Mouse (Mus musculus) CD4-positive, CD25-positive, alpha-beta regulatory T cell, adult 4 months (primary cell): ENCODE measurements around the gene Slco1a5. TPM values are rescaled to one million over a fixed set of nuclear protein-coding genes. Genes with fewer than 3 reads are reported as not detected.
"Not testable (repeated sequence)": the region's sequence is repeated elsewhere in the genome, so short reads cannot be mapped to it uniquely, and the experiment has no call there.

Experiments
- ATAC-seq: one replicate; pipeline ENCODE4 v1.8.0; 2017
- polyA plus RNA-seq, 2 experiments: library from polyadenylated mRNA; unstranded; fragments of 100-300 nt; shearing (Covaris generic); gene quantifications; one replicate each; pipeline ENCODE4 v1.2.1; 2017

The Slco1a5 gene
- polyA plus RNA-seq, 2 experiments from 2014 or later = not detected

DNA sequence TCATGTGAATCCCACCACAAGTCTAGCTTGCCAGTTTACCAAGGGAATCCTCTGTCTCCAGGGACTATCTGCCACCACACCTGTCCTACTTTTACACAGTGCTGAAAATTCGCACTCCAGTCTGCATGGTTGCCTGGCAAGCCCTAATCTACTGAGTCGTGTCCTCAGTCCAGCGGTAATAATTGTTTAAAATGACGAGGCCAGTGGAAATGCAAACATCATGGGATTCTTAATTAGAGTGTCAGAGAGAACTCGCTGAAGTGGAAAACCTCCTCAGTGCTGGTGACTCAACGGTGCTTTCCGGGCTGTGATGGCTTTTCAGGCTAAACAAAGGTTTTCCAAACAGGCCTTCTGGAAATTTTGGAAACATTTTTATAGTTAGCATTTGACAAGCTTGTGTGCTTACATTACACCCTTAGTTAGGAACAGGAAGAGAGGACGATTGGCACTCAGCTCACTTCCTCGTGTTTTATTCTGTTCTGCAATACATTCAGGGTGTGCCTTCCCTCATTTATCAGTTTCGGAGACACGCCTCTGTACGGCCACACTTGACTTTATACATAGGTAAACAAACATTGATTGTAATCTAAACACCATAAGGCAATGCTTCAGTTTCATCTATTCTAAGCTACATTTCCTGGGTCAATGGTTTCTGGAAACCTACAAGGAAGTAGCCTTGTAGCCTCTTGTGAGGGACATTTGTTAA is 33.2 kb downstream of the Slco1a5 start:
- ATAC-seq = no peak

DNA sequence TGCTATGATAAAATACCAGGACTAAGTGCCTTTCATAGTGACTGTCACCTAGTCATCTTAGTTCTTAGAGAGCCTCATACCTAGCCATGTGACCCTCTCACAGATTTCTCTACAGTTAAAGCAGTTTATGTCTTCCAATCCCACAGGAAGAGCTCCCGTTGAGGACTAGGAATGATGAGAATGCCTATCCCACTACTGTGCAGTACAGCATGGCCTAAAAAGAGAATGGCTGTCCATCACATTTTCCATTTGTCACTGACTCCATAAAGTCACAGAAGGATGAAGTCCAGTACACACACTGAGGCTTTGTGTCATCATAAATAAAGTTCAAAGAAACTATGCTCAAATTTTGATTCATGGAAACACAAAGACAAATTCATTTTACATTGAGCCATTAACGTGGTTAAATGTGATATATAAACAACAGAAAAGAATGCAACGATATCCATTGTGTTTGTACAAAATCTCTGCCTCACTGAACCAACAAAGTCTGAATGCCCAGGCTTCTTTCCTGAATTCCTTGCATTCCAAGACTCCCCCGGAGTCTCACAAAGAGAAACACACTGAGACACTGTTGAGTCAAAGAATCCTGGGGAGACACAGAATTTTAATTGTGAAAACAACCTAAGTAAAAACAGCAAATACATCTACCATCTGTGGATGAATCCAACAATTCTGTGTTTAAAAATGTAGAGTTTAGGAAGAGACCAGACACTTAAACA is 46.9 kb downstream of the Slco1a5 start:
- no peak for ATAC-seq

DNA sequence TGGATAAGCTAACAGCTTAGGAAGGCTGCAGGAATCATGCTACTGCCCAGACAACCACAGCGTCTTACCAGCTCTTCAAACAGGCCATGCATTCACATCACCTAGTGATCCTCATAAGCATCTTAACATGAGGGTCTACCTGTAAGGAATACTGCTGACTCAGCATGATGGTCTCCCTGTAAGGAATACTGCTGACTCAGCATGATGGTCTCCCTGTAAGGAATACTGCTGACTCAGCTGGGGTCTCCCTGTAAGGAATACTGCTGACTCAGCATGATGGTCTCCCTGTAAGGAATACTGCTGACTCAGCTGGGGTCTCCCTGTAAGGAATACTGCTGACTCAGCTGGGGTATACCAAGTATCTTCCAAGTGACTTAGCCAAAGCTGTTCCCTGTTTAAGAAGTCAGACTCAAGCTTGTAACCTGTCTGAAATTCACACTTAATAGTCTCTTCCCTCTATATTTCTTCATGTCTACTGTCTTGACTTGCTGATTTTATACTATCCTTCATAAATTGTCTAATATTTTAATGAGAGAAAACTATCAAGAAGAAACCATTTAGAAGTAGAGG is 72.0 kb downstream of the Slco1a5 start:
- ATAC-seq = not testable (repeated sequence)

DNA sequence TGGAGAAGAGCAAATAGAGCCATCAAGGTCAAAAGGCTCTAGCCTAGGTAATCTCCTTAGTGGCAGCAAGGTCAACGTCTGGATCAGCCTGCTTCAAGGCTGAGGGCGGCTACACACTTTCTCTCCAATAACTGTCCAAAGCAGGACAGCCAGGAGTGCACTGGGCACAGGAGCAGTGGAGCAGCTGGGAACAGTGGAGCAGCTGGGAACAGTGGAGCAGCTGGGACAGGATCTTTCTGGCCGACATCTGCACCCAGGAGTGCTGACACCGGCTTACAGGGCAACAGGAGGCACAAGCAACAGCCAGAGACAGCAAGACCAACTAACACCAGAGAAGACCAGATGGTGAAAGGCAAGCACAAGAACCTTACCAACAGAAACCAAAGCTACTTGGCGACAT is 77.7 kb downstream of the Slco1a5 start:
- no peak for ATAC-seq

DNA sequence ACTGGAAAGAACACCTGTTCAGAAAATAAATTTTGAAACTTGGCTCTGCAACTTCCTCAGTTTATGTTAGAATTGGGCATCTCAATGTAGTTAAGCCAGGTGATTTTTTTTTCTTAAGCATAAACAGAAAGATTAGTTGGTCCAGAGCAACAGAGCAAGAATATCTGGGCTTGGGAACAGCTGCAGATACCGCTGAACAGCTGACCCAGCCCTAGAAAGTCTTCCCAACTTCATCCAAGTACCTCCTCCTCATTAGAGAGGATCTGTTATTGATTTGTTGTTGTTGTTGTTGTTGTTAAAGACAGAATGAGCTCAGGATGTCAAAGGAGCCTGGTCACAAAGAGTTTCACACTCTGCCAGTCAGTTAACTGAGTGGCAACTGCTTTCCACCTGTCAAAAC is 83.3 kb downstream of the Slco1a5 start:
- ATAC-seq = no peak

DNA sequence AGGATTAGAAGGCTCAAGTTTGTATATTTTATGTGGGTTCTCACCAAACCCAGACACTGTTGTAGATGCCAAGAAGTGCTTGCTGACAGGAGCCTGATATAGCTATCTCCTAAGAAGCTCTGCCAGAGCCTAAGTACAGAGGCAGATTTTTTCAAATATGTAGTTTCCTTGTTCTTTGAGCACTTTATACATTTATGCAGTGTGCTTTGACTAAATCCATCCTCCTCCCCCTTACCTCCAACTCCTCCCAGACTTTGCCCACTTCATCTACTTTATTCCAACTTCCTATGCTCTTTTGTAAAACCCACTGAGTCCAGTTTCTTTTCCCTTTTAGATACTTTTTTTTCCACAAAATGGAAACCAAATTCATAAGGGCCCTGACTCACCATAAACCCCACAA is 102.6 kb downstream of the Slco1a5 start:
- no peak for ATAC-seq

DNA sequence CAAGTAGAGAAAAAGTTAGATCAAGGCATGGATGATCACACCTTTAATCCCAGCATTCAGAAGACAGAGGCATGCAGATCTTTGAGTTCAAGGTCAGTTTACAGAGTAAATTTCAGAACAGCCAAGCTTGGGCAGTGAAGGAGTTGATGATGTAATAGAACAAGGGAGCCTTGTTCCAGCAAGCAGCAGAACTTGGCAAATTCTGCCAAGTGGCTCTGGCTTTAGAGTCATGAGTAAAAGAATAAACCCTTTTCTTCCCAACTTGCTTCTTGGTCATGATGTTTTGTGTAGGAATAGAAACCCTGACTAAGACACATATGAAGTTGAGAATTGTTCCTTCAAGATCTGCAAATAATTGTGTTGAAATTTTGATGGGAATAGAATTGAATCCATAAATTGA is 111.0 kb downstream of the Slco1a5 start:
- no peak for ATAC-seq

DNA sequence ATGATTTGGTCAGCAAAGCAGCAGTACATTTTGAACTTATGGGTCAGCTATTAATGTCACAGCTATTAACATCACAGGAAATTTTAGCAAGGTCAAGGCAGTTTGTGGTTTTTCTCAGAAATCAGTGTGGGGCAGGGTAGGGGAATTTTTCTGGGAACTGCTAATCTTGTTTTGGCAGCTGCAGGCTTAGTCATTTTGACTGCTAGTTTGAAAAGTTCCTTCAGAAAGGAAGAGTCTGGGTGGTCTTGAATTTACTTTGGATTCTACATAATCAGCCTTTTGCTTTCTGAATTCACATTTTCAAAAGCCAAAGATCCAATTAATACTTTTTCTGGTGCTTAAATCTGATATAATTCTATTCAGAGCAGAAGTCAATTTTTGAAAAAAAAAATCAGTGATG is 113.0 kb downstream of the Slco1a5 start:
- ATAC-seq = no peak

DNA sequence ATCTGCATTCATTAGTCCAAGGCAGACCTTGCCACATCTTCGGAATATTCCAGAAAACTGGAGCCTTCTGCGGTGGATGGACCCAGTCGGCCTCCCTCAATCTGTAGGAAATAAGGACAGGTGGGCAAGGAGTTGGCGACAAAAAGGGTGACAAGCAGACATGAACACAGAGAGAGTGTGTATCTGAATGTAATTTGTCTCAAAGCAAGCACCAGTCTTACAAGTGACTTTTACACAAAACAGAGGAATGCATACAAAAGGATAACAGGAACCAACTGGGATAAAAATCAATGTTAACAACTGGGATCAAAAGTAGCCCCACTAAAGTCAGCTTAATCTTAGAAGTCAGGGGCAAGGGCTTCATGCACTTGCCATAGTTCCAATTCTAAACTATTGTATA is 114.4 kb downstream of the Slco1a5 start, which contains the start of gene Slco1a6:
Gene Slco1a6 (minus strand): TSS at position 101 of the 400 bp plus-strand sequence.
- no peak for ATAC-seq

DNA sequence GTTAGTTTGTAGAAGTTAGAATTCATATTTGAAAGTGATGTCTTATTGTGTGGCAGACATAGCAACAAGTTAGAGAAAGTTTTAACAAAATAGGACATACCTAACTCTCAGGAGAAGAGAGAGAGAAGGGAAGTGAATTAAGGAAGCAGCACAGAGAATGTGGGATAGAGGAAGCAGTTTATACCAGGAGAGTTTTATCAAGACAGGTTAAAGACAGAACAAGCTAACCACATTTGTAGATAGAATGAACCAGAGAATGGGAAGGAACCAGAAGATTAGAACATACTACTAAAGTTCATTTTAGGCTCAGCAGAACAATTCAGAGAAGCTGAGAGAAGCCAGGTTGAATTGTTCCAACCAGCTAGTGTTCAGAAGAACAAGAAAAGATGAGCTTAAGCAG is 122.3 kb downstream of the Slco1a5 start:
- no peak for ATAC-seq

DNA sequence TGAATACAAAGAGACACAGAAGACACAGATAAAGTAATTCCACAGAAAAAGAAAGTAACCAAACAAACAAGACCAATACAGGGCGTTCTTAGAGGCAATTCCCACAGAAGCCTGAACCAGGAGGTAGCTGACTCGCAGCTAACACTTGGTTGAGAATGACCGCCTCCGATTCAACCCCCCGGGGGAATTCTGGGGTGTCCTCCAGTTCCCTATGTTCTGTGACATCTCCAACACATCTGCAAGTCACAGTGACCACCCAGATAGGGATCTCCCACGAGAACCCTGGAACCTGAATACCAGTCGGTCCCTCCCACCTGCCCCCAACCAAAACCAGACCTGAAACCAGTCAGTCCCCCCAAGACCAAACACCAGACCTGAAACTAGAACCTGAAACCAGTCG is 128.5 kb downstream of the Slco1a5 start:
- ATAC-seq = no peak

DNA sequence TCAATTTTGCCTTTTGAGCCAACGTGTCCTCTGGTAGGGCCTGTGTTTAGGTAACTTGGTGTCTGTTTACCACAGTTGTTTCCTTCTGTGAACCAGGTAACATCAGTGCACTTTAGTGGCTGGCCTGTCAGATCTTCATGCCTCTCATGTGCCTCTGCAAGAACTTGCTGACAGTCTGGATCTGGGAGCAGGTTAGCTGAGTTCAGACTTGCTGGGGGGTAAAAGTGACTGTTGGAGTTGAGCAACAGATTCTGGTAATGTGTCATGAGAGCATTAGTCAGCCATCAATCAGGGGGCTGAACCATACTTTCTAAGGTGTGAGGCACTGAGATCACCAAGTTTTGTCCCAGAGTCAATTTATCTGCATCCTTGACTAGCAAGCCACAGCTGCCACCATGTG is 130.8 kb downstream of the Slco1a5 start:
- ATAC-seq = no peak

DNA sequence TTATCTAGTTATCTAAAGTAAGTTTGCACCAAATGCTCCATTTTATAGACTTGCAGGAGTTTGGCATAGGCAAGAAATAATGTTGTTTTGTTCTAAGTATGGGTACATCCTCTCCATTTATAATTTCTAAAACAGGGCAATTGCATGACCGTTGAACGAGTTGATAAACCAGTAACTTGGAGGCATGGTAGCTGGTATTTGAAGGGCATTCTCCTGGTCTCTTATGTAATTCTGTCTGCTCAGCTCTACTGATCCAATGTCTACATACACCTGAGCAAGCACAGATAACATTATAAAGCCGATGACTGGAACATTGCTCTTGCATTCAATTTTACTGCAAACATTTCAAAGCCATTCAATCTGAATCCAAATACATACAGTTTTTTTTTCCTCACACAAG is 135.4 kb downstream of the Slco1a5 start:
- ATAC-seq = no peak

DNA sequence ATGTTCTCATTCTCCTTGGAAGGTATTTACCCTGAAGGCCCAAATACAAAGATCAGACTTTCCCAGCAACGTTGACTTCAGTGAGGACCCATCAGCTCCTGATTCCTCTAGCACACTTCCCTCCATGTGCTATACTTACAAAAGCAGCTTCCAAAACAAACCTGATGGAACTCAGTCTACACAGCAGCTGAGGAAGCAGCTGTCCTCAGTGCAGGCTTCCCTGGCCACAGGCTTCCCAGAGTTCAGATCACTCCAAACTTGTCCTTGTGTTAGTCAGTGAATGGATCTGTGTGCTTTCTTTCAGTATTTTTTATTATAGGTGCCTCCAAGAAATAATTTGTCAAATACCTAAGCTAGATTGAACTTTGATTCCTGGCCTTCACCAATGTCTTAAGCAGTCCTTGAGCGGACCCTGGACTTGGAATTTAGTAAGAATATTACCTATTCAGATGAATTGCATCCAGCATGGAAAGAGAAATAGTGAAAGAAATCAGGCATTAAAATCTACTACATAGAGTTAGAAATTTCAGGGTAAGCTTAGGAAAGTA is 136.8 kb downstream of the Slco1a5 start:
- ATAC-seq = no peak

Other genes with a start within 250 kb of the Slco1a5 start
- gene Slco1a6, start 114.5 kb downstream of the Slco1a5 start, polyA plus RNA-seq = 1 to 10 TPM in 1 of 2 experiments, not detected in 1; 2.3 TPM
- gene Iapp, start 24.6 kb downstream of the Slco1a5 start, polyA plus RNA-seq = not detected
- gene Pyroxd1, start 22.7 kb upstream of the Slco1a5 start, polyA plus RNA-seq = 10 to 100 TPM; 18.8 to 20.0 TPM
- gene Recql, start 64.1 kb upstream of the Slco1a5 start, polyA plus RNA-seq = 10 to 100 TPM; 46.9 to 49.0 TPM
- 10 to 100 TPM; 49.8 to 53.2 TPM for gene Golt1b, start 64.2 kb upstream of the Slco1a5 start, polyA plus RNA-seq
- gene Spx, start 90.5 kb upstream of the Slco1a5 start, polyA plus RNA-seq = under 1 TPM; 0.87 to 0.93 TPM
- not detected for gene Gys2, start 150.1 kb upstream of the Slco1a5 start, polyA plus RNA-seq
- gene Ldhb, start 185.0 kb upstream of the Slco1a5 start, polyA plus RNA-seq = 100 to 1,000 TPM in 1 of 2 experiments, 10 to 100 TPM in 1; 95.9 to 136 TPM
- not detected for gene Kcnj8, start 248.6 kb upstream of the Slco1a5 start, polyA plus RNA-seq